Mouse (Mus musculus) intestine, embryonic 14.5 days (tissue): Measurements from ENCODE around the gene Il1rl2. TPM values are rescaled to one million over a fixed set of nuclear protein-coding genes. Genes with fewer than 3 reads are reported as not detected.

Experiments
- ATAC-seq: fragments of 200-750 bp; cut with Nextera tagmentation; replicated peaks from 2 replicates; pipeline ENCODE4 v1.8.0; 2017; ENCODE audit warnings: low read depth, moderate number of reproducible peaks, moderate TSS enrichment, moderate library complexity; ENCODE audit not compliant: low FRiP score, low TSS enrichment
- DNase-seq: peaks from one replicate; pipeline ENCODE4 v3.0.0-alpha.2; 2018; ENCODE audit warnings: low spot score
- H3K27ac ChIP-seq: fragments of 300-500 bp; sonication (generic); 2 replicates; pipeline ENCODE4 v1.5.1; 2014; ENCODE audit warnings: low read depth, mild to moderate bottlenecking, control low read depth
- H3K27me3 ChIP-seq: fragments of 300-500 bp; sonication (generic); replicated peaks from 2 replicates; pipeline ENCODE4 v1.6.1; 2014; ENCODE audit warnings: low read length, control low read depth; ENCODE audit not compliant: control insufficient read depth, insufficient read depth
- H3K36me3 ChIP-seq: fragments of 300-500 bp; sonication (generic); 2 replicates; pipeline ENCODE4 v1.6.1; 2014; ENCODE audit warnings: low read length, control low read depth; ENCODE audit not compliant: control insufficient read depth, insufficient read depth
- H3K4me1 ChIP-seq: fragments of 300-500 bp; sonication (generic); replicated peaks from 2 replicates; pipeline ENCODE4 v1.6.1; 2014; ENCODE audit warnings: low read length, control low read depth, mixed read lengths; ENCODE audit not compliant: control insufficient read depth, insufficient read depth
- H3K4me2 ChIP-seq: fragments of 300-500 bp; sonication (generic); 2 replicates; pipeline ENCODE4 v1.6.1; 2014; ENCODE audit warnings: low read length
- H3K4me3 ChIP-seq: fragments of 300-500 bp; sonication (generic); 2 replicates; pipeline ENCODE4 v1.5.1; 2014; ENCODE audit warnings: low read depth, low read length, control low read depth, mixed read lengths
- H3K9ac ChIP-seq: fragments of 300-500 bp; sonication (generic); 2 replicates; pipeline ENCODE4 v1.6.1; 2014; ENCODE audit warnings: mild to moderate bottlenecking, low read length
- H3K9me3 ChIP-seq: fragments of 300-500 bp; sonication (generic); 2 replicates; pipeline ENCODE4 v1.6.1; 2016; ENCODE audit warnings: low read length, control low read depth; ENCODE audit not compliant: control insufficient read depth
- WGBS: fragments of 180-500 bp; shearing (Covaris S2); extraction: QIAGEN DNeasy Blood & Tissue Kit; methylation state at CpG from one replicate; pipeline ENCODE4 v1.1.7; 2014; 5-methylcytosine and 5-hydroxymethylcytosine counted together
- polyA plus RNA-seq: library from polyadenylated mRNA; unstranded; fragments of >200 nt; fragmentation: Nextera tagmentation; extraction: Ambion mirVana; gene quantifications from 2 replicates; pipeline ENCODE4 v1.2.1, GENCODE M21; 2014

Il1rl2 gene
- polyA plus RNA-seq, 1 experiment from 2014 or later, result 3.4 TPM

DNA sequence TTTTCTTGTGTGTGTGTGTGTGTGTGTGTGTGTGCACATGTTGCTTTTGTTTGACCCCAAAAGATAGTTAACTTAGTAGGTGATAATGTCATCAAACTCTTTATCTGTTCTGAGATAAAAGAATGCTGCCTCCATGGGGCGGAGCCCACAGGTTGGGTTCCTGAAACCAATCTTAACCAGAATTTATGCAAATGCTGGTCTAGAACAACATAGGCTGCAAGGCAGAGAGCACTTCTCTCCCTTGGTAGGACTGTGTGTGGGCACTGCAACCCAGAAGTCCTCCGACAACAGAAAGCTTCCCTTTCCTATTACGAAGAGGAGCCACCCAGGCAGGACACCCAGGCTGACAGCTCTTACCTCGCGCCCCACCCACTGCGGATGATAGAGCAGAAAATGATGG lies 75.2 kb downstream of the Il1rl2 start:
- DNase-seq (no peak), ATAC-seq (no peak)
- 92% methylated on average over 6 of the region's 6 CpGs for WGBS
- no peaks in the 10 kb centered on the region for H3K9me3 ChIP-seq
- H3K9ac ChIP-seq, result no peak overlapping the region
- no peak overlapping the region for H3K4me3 ChIP-seq
- no peaks in the 10 kb centered on the region for H3K4me1 ChIP-seq
- no peak overlapping the region for H3K4me2 ChIP-seq
- no peaks in the 10 kb centered on the region for H3K27me3 ChIP-seq
- H3K36me3 ChIP-seq, result no peaks in the 10 kb centered on the region
- no peak overlapping the region for H3K27ac ChIP-seq

GRCm38 (mm10) chr1:40404682-40405081 lies 80.3 kb downstream of the Il1rl2 start:
- Histone ChIP-seq H3K36me3 (no peaks in the 10 kb centered on the region), H3K4me2 (no peak overlapping the region), H3K9ac (no peak overlapping the region), H3K27me3 (no peaks in the 10 kb centered on the region), H3K27ac (no peak overlapping the region), H3K4me3 (no peak overlapping the region), H3K4me1 (no peaks in the 10 kb centered on the region), H3K9me3 (no peaks in the 10 kb centered on the region)
- ATAC-seq, result no peak
- no peak for DNase-seq
- WGBS, result 78% methylated on average over 7 of the region's 7 CpGs

DNA sequence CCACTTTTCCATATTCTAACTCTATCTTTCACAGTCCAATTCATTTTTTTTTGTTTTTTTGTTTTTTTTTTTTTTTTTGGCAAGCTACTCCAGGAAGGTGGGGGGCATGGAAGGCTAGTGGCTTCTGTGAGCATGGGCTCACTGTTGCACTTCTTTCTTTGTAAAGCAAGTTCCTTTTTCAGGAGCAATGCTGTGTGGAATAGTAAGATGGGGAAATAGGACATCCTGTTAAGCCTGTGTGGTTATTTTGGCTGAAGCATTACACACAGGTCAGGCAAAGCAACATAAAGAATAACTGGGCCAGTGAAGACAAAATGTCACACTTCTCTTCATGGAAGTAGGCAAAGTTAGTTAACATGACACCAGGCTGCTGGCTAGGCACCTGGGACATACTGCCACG lies 85.5 kb downstream of the Il1rl2 start:
- WGBS, result 58% methylated on average over 1 of the region's 1 CpGs
- Histone ChIP-seq H3K9me3 (no peaks in the 10 kb centered on the region), H3K27me3 (no peaks in the 10 kb centered on the region), H3K9ac (no peak overlapping the region), H3K27ac (no peak overlapping the region), H3K4me3 (no peak overlapping the region), H3K4me1 (no peaks in the 10 kb centered on the region), H3K4me2 (no peak overlapping the region), H3K36me3 (no peaks in the 10 kb centered on the region)
- DNase-seq, result no peak
- ATAC-seq, result no peak

- ATAC-seq, result no peak
- Histone ChIP-seq H3K4me2 (no peak overlapping the region), H3K9me3 (no peaks in the 10 kb centered on the region), H3K9ac (no peak overlapping the region), H3K4me1 (no peaks in the 10 kb centered on the region), H3K27ac (no peak overlapping the region), H3K36me3 (no peaks in the 10 kb centered on the region), H3K4me3 (no peak overlapping the region), H3K27me3 (no peaks in the 10 kb centered on the region)
- WGBS, result 87% methylated on average over 1 of the region's 1 CpGs
- DNase-seq, result no peak
Measured at GRCm38 (mm10) chr1:40413039-40413438, 88.6 kb downstream of the Il1rl2 start.

GRCm38 (mm10) chr1:40414276-40414675 lies 89.9 kb downstream of the Il1rl2 start:
- no peaks in the 10 kb centered on the region for H3K27me3 ChIP-seq
- ATAC-seq, result no peak
- no peaks in the 10 kb centered on the region for H3K4me1 ChIP-seq
- no peak overlapping the region for H3K4me2 ChIP-seq
- H3K36me3 ChIP-seq, result no peaks in the 10 kb centered on the region
- no peak overlapping the region for H3K9ac ChIP-seq
- H3K27ac ChIP-seq, result no peak overlapping the region
- WGBS, result 73% methylated on average over 7 of the region's 7 CpGs
- DNase-seq, result no peak
- H3K9me3 ChIP-seq, result no peaks in the 10 kb centered on the region
- H3K4me3 ChIP-seq, result no peak overlapping the region

GRCm38 (mm10) chr1:40414863-40415656 lies 90.7 kb downstream of the Il1rl2 start:
- Histone ChIP-seq H3K4me3 (no peak overlapping the region), H3K27me3 (no peaks in the 10 kb centered on the region), H3K9me3 (no peaks in the 10 kb centered on the region), H3K27ac (no peak overlapping the region), H3K9ac (no peak overlapping the region), H3K4me1 (no peaks in the 10 kb centered on the region), H3K36me3 (no peaks in the 10 kb centered on the region), H3K4me2 (no peak overlapping the region)
- DNase-seq (no peak), ATAC-seq (no peak)
- 64% methylated on average over 7 of the region's 7 CpGs for WGBS

- H3K4me2 ChIP-seq, result no peak overlapping the region
- no peak overlapping the region for H3K27ac ChIP-seq
- H3K9me3 ChIP-seq, result no peaks in the 10 kb centered on the region
- 81% methylated on average over 2 of the region's 2 CpGs for WGBS
- ATAC-seq (no peak), DNase-seq (no peak)
- no peak overlapping the region for H3K4me3 ChIP-seq
- H3K36me3 ChIP-seq, result no peaks in the 10 kb centered on the region
- no peak overlapping the region for H3K9ac ChIP-seq
- no peaks in the 10 kb centered on the region for H3K4me1 ChIP-seq
- H3K27me3 ChIP-seq, result no peaks in the 10 kb centered on the region
Measured at GRCm38 (mm10) chr1:40417034-40417433, 92.6 kb downstream of the Il1rl2 start.

Other genes starting within 250 kb of the Il1rl2 start
- 7.3 and 8.6 TPM in 2 replicates for gene Il1r1, start 99.5 kb upstream of the Il1rl2 start, polyA plus RNA-seq
- gene Il1rl1, start 105.0 kb downstream of the Il1rl2 start, polyA plus RNA-seq, result 0.31 and 0.39 TPM in 2 replicates
- 0.37 and 0.47 TPM in 2 replicates for gene Il18r1, start 140.9 kb downstream of the Il1rl2 start, polyA plus RNA-seq
- 0.28 and 0.36 TPM in 2 replicates for gene Il18rap, start 190.8 kb downstream of the Il1rl2 start, polyA plus RNA-seq